Mouse (Mus musculus) liver, adult 2 months (tissue): Measurements from ENCODE around the gene Tcf20. TPM values are rescaled to one million over a fixed set of nuclear protein-coding genes. Genes with fewer than 3 reads are reported as not detected.
"Not testable (repeated sequence)": the region's sequence is repeated elsewhere in the genome, so short reads cannot be mapped to it uniquely, and the experiment has no call there.

Experiments
- DNase-seq: peaks from one replicate; pipeline ENCODE4 v3.0.0-alpha.2; 2011; ENCODE audit warnings: low read depth, low spot score; ENCODE audit errors: extremely low read depth
- H3K27ac ChIP-seq: fragments of 200-500 bp; replicated peaks from 2 replicates; pipeline ENCODE4 v1.5.1; 2012; ENCODE audit warnings: low read depth, mild to moderate bottlenecking, control low read depth, inconsistent platforms, low read length; ENCODE audit not compliant: insufficient read depth
- H3K27me3 ChIP-seq: fragments of 200-500 bp; 2 replicates; pipeline ENCODE4 v1.6.1; 2012; ENCODE audit warnings: mild to moderate bottlenecking, moderate library complexity, low read length, inconsistent platforms; ENCODE audit not compliant: control insufficient read depth, insufficient read depth
- H3K36me3 ChIP-seq: fragments of 200-500 bp; 2 replicates; pipeline ENCODE4 v1.6.1; 2012; ENCODE audit warnings: low read length, inconsistent platforms; ENCODE audit not compliant: control insufficient read depth, insufficient read depth
- H3K4me1 ChIP-seq: fragments of 200-500 bp; 2 replicates; pipeline ENCODE4 v1.6.1; 2011; ENCODE audit warnings: low read length; ENCODE audit not compliant: control insufficient read depth, insufficient read depth
- H3K4me3 ChIP-seq: fragments of 200-500 bp; 2 replicates; pipeline ENCODE4 v1.5.1; 2011; ENCODE audit warnings: low read depth, mild to moderate bottlenecking, control low read depth, low read length, moderate library complexity; ENCODE audit not compliant: insufficient read depth
- H3K79me2 ChIP-seq: fragments of 200-500 bp; 2 replicates; pipeline ENCODE4 v1.6.1; 2012; ENCODE audit warnings: inconsistent platforms, mild to moderate bottlenecking, low read length, moderate library complexity; ENCODE audit not compliant: control insufficient read depth, insufficient read depth
- H3K9ac ChIP-seq: fragments of 200-500 bp; 2 replicates; pipeline ENCODE4 v1.6.1; 2012; ENCODE audit warnings: low read depth, mild to moderate bottlenecking, control low read depth, inconsistent platforms, low read length
- CTCF ChIP-seq: fragments of 200-500 bp; IDR thresholded peaks from 2 replicates; pipeline ENCODE4 v1.5.1; 2011; ENCODE audit warnings: low read depth, low read length, control low read depth
- POLR2A ChIP-seq: fragments of 200-500 bp; IDR thresholded peaks from 2 replicates; pipeline ENCODE4 v1.6.1; 2011; ENCODE audit warnings: low read length, control low read depth; ENCODE audit not compliant: insufficient read depth; ENCODE audit errors: extremely low read depth
- WGBS: fragments of 180-500 bp; shearing (Covaris S2); methylation state at CpG from one replicate; pipeline ENCODE4 v1.1.7; 2018; 5-methylcytosine and 5-hydroxymethylcytosine counted together
- polyA plus RNA-seq: library from polyadenylated mRNA; depleted of rRNA; stranded (reverse); fragments of >200 nt; gene quantifications from 2 replicates; pipeline ENCODE4 v1.2.3, GENCODE M21; 2012
- total RNA-seq: library from RNA; depleted of rRNA; stranded (reverse); fragments of >200 nt; gene quantifications from 2 replicates; pipeline ENCODE4 v1.2.3, GENCODE M21; 2014

Gene Tcf20
- total and polyA plus RNA-seq, 2 experiments, result 8.7 to 22.6 TPM

DNA sequence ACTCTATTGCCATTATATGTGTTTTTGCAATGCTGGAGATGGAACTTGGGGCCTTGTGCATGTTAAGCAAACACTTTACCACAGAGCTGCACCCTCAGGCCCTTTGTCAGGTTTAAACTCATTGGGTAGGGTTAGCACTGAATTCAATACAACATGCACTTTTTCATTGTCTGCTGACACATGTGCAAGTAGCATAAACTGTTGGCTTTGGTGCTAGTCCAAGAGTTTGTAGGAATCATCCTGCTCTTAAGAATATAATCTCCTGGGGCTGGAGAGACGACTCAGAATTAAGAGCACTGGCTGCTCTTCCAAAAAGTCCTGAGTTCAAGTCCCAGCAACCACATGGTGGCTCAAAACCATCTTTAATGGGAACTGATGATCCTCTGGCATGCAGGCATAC, 98.2 kb downstream of the Tcf20 start:
- Histone ChIP-seq H3K4me1 (peaks cover 9% of the 10 kb centered on the region; the same call in 1 of the 2 replicates), H3K79me2 (peaks cover 17% of the 10 kb centered on the region; the same call in 1 of the 2 replicates), H3K4me3 (no peak overlapping the region), H3K9ac (no peak overlapping the region), H3K27ac (no peak overlapping the region), H3K36me3 (no peaks in the 10 kb centered on the region), H3K27me3 (no peaks in the 10 kb centered on the region)
- WGBS, result 71% methylated on average over 1 of the region's 1 CpGs
- TF ChIP-seq POLR2A (no peak), CTCF (no peak)
- DNase-seq, result no peak

DNA sequence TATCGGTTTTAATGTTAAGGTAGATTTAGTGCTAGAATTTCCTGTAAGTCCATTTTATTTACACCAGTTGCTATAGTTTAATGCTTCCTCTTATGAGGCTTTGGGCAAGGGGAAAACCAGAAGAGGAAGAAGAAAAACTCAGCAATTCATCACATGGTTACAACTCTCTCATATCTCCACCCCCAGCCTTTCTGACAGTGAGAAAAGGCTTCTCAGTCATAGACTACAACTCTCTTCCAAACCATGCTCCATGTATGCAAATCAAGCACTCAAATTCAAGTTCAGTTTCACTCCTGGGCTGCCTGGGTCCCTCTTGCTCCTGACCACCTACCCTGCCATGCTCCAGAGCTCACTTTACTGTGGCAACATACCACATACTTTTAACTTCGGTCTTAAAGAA, 99.2 kb downstream of the Tcf20 start:
- Histone ChIP-seq H3K79me2 (peaks cover 12% of the 10 kb centered on the region; the same call in 1 of the 2 replicates), H3K4me1 (peaks cover 9% of the 10 kb centered on the region; the same call in 1 of the 2 replicates), H3K27me3 (no peaks in the 10 kb centered on the region), H3K27ac (no peak overlapping the region), H3K4me3 (no peak overlapping the region), H3K9ac (no peak overlapping the region), H3K36me3 (no peaks in the 10 kb centered on the region)
- no peak for TF ChIP-seq CTCF
- no peak for TF ChIP-seq POLR2A
- WGBS, result 80% methylated on average over 2 of the region's 2 CpGs
- DNase-seq, result peak; percentile 35

DNA sequence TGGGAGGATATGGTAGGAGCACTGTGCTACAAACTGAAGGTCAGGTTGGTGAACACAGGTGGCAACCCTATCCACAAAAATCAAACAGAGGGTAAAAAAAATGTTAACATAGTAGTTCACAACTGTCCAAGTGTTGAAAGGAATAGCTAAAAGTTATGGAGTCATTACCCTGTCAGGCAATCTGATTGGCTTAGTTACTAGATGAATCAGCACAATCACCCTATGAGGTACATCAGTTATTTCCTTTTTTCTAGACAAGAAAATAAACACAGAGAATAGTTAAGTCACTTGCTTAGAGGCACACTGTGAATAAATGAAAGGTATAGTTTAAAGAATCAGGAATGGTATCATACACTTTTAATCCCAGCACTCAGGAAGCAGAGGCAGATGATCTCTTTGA, 110.4 kb downstream of the Tcf20 start:
- H3K9ac ChIP-seq, result no peak overlapping the region
- no peak overlapping the region for H3K4me3 ChIP-seq
- H3K36me3 ChIP-seq, result no peaks in the 10 kb centered on the region
- peak; percentile 28 for DNase-seq
- no peaks in the 10 kb centered on the region for H3K27me3 ChIP-seq
- H3K4me1 ChIP-seq, result peaks cover 2% of the 10 kb centered on the region; the same call in 1 of the 2 replicates
- no peak overlapping the region for H3K27ac ChIP-seq
- peaks cover 5% of the 10 kb centered on the region; the same call in 1 of the 2 replicates for H3K79me2 ChIP-seq
- no peak for TF ChIP-seq POLR2A
- no peak for TF ChIP-seq CTCF

DNA sequence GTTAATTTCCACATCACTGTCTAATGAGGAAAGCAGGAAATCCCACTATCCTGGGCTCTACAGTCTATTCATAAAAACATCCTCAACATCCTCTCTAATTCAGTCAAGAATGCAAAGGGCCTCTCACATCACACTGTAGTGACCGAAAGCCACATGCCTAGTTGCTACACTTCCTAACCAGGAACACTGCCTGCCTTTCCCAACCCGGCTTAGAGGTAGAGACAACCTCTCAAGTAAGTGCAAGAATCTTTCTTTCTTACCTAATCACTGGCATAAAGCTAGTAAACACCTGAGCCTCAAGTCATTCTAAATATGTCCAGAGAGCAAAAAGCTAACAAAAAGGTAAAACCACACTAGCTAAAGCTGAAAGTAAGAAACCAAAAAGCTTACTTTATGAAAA, 110.8 kb downstream of the Tcf20 start:
- WGBS, result 61% methylated on average over 2 of the region's 2 CpGs
- Histone ChIP-seq H3K79me2 (peaks cover 5% of the 10 kb centered on the region; the same call in 1 of the 2 replicates), H3K27me3 (no peaks in the 10 kb centered on the region), H3K4me3 (no peak overlapping the region), H3K9ac (no peak overlapping the region), H3K27ac (no peak overlapping the region), H3K36me3 (no peaks in the 10 kb centered on the region), H3K4me1 (peaks cover 2% of the 10 kb centered on the region; the same call in 1 of the 2 replicates)
- DNase-seq, result no peak
- TF ChIP-seq CTCF (no peak), POLR2A (no peak)

DNA sequence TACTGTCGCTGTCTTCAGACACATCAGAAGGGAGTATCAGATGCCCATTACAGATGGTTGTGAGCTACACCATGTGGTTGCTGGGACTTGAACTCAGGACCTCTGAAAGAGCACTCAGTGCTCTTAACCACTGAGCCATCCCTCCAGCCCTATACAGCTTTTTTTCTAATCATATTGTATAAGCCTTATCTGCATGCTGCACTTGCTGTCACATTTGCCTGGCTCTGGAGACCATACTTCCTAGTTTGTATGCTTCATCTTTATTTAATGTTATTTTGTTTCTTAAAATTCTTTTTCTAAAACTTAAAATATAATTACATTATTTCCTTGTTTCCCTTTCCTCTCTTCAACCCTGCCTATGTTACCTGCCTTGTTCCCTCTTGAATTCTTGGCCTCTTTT, 115.6 kb downstream of the Tcf20 start:
- Histone ChIP-seq H3K9ac (no peak overlapping the region), H3K79me2 (peaks cover 3% of the 10 kb centered on the region; the same call in 1 of the 2 replicates), H3K27me3 (no peaks in the 10 kb centered on the region), H3K4me3 (no peak overlapping the region), H3K36me3 (no peaks in the 10 kb centered on the region), H3K27ac (no peak overlapping the region), H3K4me1 (peaks cover 6% of the 10 kb centered on the region; the same call in 1 of the 2 replicates)
- 100% methylated on average over 1 of the region's 1 CpGs for WGBS
- TF ChIP-seq CTCF, result no peak
- no peak for TF ChIP-seq POLR2A
- no peak for DNase-seq

DNA sequence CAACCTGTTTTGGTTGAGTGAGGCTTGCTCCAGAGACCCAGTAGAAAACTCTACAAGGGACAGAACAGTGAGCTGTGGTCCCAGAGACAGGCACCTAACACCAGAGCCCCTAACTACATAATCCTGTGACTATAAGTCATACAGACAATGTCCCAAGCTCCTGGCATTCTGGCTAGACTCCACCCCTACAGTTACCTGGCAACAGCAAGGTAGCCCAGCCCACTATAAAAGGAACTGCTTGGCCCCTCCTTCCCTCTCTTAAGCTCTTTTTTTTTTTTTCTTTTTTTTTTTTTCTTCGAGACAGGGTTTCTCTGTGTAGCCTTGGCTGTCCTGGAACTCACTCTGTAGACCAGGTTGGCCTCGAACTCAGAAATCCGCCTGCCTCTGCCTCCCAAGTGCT, 121.4 kb downstream of the Tcf20 start:
- not testable (repeated sequence) for H3K4me3 ChIP-seq, DNase-seq, H3K79me2 ChIP-seq, H3K27me3 ChIP-seq, H3K9ac ChIP-seq, H3K4me1 ChIP-seq, H3K36me3 ChIP-seq, H3K27ac ChIP-seq
- WGBS, result 100% methylated on average over 3 of the region's 3 CpGs
